Mouse (Mus musculus): ENCODE measurements around the gene Ncapd3. TPM values are rescaled to one million over a fixed set of nuclear protein-coding genes. Genes with fewer than 3 reads are reported as not detected.
A peak's percentile ranks its signal among the peaks of the same experiment; 100 is the strongest.

The Ncapd3 gene
- total RNA-seq, 2 experiments from 2014 or later = 18.8 to 19.6 TPM

GRCm38 (mm10) chr9:27109533-27110514 lies 79.8 kb downstream of the Ncapd3 start:
- DNase-seq (ENCODE audit: low spot score in 2 of 2) = peak in 1 of 2 experiments; percentile 60
- Histone ChIP-seq H3K27ac (peak overlapping the region; percentile 82), H3K4me3 (peak overlapping the region; percentile 12; the same call in 1 of the 2 replicates)
- TF ChIP-seq CTCF (conservative IDR thresholded peaks at IDR 0.05) = no peak

GRCm38 (mm10) chr9:27110681-27111080 lies 80.7 kb downstream of the Ncapd3 start:
- TF ChIP-seq CTCF (conservative IDR thresholded peaks at IDR 0.05) = no peak
- Histone ChIP-seq H3K27ac (peak overlapping the region; percentile 56; the same call in 1 of the 2 replicates), H3K4me3 (no peak overlapping the region)
- DNase-seq (ENCODE audit: low spot score in 2 of 2) = no peak

GRCm38 (mm10) chr9:27111756-27112155 lies 81.8 kb downstream of the Ncapd3 start:
- DNase-seq (ENCODE audit: low spot score in 2 of 2) = no peak
- peak overlapping the region; percentile 56; the same call in 1 of the 2 replicates for H3K27ac ChIP-seq
- no peak; the same call in 1 of the 2 replicates for TF ChIP-seq CTCF (conservative IDR thresholded peaks at IDR 0.05)

GRCm38 (mm10) chr9:27121254-27121653 lies 91.3 kb downstream of the Ncapd3 start:
- TF ChIP-seq CTCF (conservative IDR thresholded peaks at IDR 0.05) = no peak
- Histone ChIP-seq H3K4me3 (no peak overlapping the region), H3K27ac (no peak overlapping the region)
- no peak for DNase-seq (ENCODE audit: low spot score in 2 of 2)

More at GRCm38 (mm10) chr9:27111756-27112155, 81.8 kb downstream of the Ncapd3 start:
- no peak overlapping the region for H3K4me3 ChIP-seq

GRCm38 (mm10) chr9:27122076-27122475 lies 92.1 kb downstream of the Ncapd3 start:
- Histone ChIP-seq H3K4me3 (no peak overlapping the region), H3K27ac (no peak overlapping the region)
- no peak for DNase-seq (ENCODE audit: low spot score in 2 of 2)
- no peak for TF ChIP-seq CTCF (conservative IDR thresholded peaks at IDR 0.05)

- Histone ChIP-seq H3K27ac (no peak overlapping the region), H3K4me3 (no peak overlapping the region)
- no peak for TF ChIP-seq CTCF (conservative IDR thresholded peaks at IDR 0.05)
- DNase-seq (ENCODE audit: low spot score in 2 of 2) = no peak
Observed at GRCm38 (mm10) chr9:27122963-27123362, 93.0 kb downstream of the Ncapd3 start.

- no peak for DNase-seq (ENCODE audit: low spot score in 2 of 2)
- TF ChIP-seq CTCF (conservative IDR thresholded peaks at IDR 0.05) = no peak
- no peak overlapping the region for H3K27ac ChIP-seq
- H3K4me3 ChIP-seq = no peak overlapping the region
Observed at GRCm38 (mm10) chr9:27123947-27124346, 94.0 kb downstream of the Ncapd3 start.

GRCm38 (mm10) chr9:27125450-27125849 lies 95.5 kb downstream of the Ncapd3 start:
- H3K27ac ChIP-seq = no peak overlapping the region

GRCm38 (mm10) chr9:27126543-27126942 lies 96.6 kb downstream of the Ncapd3 start:
- H3K27ac ChIP-seq = no peak overlapping the region
- no peak overlapping the region for H3K4me3 ChIP-seq
- no peak for DNase-seq (ENCODE audit: low spot score in 2 of 2)
- peak; percentile 59 for TF ChIP-seq CTCF (conservative IDR thresholded peaks at IDR 0.05)

More at GRCm38 (mm10) chr9:27125450-27125849, 95.5 kb downstream of the Ncapd3 start:
- no peak for DNase-seq (ENCODE audit: low spot score in 2 of 2)
- H3K4me3 ChIP-seq = no peak overlapping the region
- no peak for TF ChIP-seq CTCF (conservative IDR thresholded peaks at IDR 0.05)

GRCm38 (mm10) chr9:27128629-27129028 lies 98.7 kb downstream of the Ncapd3 start:
- TF ChIP-seq CTCF (conservative IDR thresholded peaks at IDR 0.05) = no peak
- Histone ChIP-seq H3K27ac (no peak overlapping the region), H3K4me3 (no peak overlapping the region)
- DNase-seq (ENCODE audit: low spot score in 2 of 2) = no peak

GRCm38 (mm10) chr9:27134410-27134809 lies 104.4 kb downstream of the Ncapd3 start:
- no peak overlapping the region for H3K27ac ChIP-seq
- no peak for DNase-seq (ENCODE audit: low spot score in 2 of 2)
- TF ChIP-seq CTCF (conservative IDR thresholded peaks at IDR 0.05) = peak; percentile 97
- no peak overlapping the region for H3K4me3 ChIP-seq

GRCm38 (mm10) chr9:27135372-27135771 lies 105.4 kb downstream of the Ncapd3 start:
- no peak overlapping the region for H3K27ac ChIP-seq

GRCm38 (mm10) chr9:27136651-27137050 lies 106.7 kb downstream of the Ncapd3 start:
- H3K4me3 ChIP-seq = no peak overlapping the region
- DNase-seq (ENCODE audit: low spot score in 2 of 2) = no peak
- no peak for TF ChIP-seq CTCF (conservative IDR thresholded peaks at IDR 0.05)
- no peak overlapping the region for H3K27ac ChIP-seq

More at GRCm38 (mm10) chr9:27135372-27135771, 105.4 kb downstream of the Ncapd3 start:
- TF ChIP-seq CTCF (conservative IDR thresholded peaks at IDR 0.05) = no peak
- no peak overlapping the region for H3K4me3 ChIP-seq
- no peak for DNase-seq (ENCODE audit: low spot score in 2 of 2)

Measured in layer of hippocampus, adult 2 months (tissue).